Mouse (Mus musculus) intestine, embryonic 15.5 days (tissue): Measurements from ENCODE around the gene P2rx3. TPM values are rescaled to one million over a fixed set of nuclear protein-coding genes. Genes with fewer than 3 reads are reported as not detected.

Experiments
- ATAC-seq: fragments of 200-750 bp; cut with Nextera tagmentation; 2 replicates; pipeline ENCODE4 v1.8.0; 2017; ENCODE audit warnings: moderate TSS enrichment, moderate library complexity
- H3K27ac ChIP-seq: fragments of 300-500 bp; sonication (generic); 2 replicates; pipeline ENCODE4 v1.5.1; 2015; ENCODE audit warnings: mild to moderate bottlenecking, inconsistent platforms
- H3K27me3 ChIP-seq: fragments of 300-500 bp; sonication (generic); replicated peaks from 2 replicates; pipeline ENCODE4 v1.6.1; 2015; ENCODE audit warnings: inconsistent platforms
- H3K36me3 ChIP-seq: fragments of 300-500 bp; sonication (generic); 2 replicates; pipeline ENCODE4 v1.6.1; 2015; ENCODE audit warnings: inconsistent platforms
- H3K4me1 ChIP-seq: fragments of 300-500 bp; sonication (generic); replicated peaks from 2 replicates; pipeline ENCODE4 v1.6.1; 2015; ENCODE audit warnings: inconsistent platforms
- H3K4me2 ChIP-seq: fragments of 300-500 bp; sonication (generic); replicated peaks from 2 replicates; pipeline ENCODE4 v1.6.1; 2015; ENCODE audit warnings: mild to moderate bottlenecking, inconsistent platforms
- H3K4me3 ChIP-seq: fragments of 300-500 bp; sonication (generic); replicated peaks from 2 replicates; pipeline ENCODE4 v1.5.1; 2015; ENCODE audit warnings: inconsistent platforms
- H3K9ac ChIP-seq: fragments of 300-500 bp; sonication (generic); 2 replicates; pipeline ENCODE4 v1.6.1; 2015; ENCODE audit warnings: inconsistent platforms
- H3K9me3 ChIP-seq: fragments of 300-500 bp; sonication (generic); 2 replicates; pipeline ENCODE4 v1.6.1; 2016; ENCODE audit warnings: inconsistent platforms
- WGBS: fragments of 180-500 bp; shearing (Covaris S2); methylation state at CpG from one replicate; pipeline ENCODE4 v1.1.7; 2015; 5-methylcytosine and 5-hydroxymethylcytosine counted together
- polyA plus RNA-seq: library from polyadenylated mRNA; unstranded; fragments of >200 nt; fragmentation: Nextera tagmentation; extraction: Ambion mirVana; gene quantifications from 2 replicates; pipeline ENCODE4 v1.2.1, GENCODE M21; 2015

P2rx3 gene
- polyA plus RNA-seq, 1 experiment from 2014 or later, result 1.0 TPM

DNA sequence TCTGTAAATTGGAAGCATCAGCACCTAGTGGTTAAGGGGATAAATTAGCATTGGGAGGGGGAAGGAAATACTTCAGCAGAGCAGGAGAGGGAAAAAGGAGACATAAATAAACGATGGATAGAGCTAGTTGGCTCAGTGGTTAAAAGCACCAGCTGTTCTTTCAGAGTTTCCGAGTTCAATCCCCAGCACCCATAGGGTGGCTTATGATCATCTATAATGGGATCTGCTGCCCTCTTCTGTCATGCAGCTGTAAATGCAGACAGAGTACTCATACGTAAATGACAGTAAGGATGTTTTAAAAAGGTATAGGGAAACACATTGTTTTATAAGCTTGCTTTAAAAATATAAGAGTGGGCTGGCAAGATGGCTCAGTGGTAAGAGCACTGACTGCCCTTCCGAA is 29.5 kb downstream of the P2rx3 start:
- Histone ChIP-seq H3K36me3 (no peaks in the 10 kb centered on the region), H3K9me3 (no peaks in the 10 kb centered on the region), H3K4me1 (peaks cover 18% of the 10 kb centered on the region), H3K4me3 (no peak overlapping the region), H3K9ac (no peak overlapping the region), H3K4me2 (no peak overlapping the region), H3K27ac (no peak overlapping the region), H3K27me3 (no peaks in the 10 kb centered on the region)
- no peak for ATAC-seq
- 24% methylated on average over 4 of the region's 4 CpGs for WGBS

DNA sequence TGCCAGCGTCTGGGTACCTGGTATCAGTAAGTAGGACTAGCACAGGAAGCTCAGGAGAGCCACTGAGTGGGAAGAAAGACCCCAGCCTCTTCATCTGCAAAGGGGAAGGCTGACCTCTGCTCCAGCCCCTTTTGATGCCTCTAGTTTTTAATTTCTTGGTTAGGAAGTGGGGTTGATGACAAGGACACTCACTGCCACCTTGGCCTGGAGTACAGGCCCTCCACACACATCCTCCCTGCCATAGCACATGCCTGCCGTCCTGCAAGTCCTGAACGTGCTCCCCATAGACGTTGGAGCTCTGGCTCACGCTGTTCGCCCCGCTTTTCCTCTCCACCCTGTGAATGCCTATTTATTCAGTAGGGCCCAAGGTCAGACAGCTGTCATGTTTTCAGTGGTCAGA is 30.7 kb downstream of the P2rx3 start:
- Histone ChIP-seq H3K4me3 (no peak overlapping the region), H3K27me3 (no peaks in the 10 kb centered on the region), H3K9ac (no peak overlapping the region), H3K9me3 (no peaks in the 10 kb centered on the region), H3K27ac (no peak overlapping the region), H3K4me2 (no peak overlapping the region), H3K36me3 (no peaks in the 10 kb centered on the region), H3K4me1 (peaks cover 11% of the 10 kb centered on the region; the same call in 1 of the 2 replicates)
- ATAC-seq, result no peak
- 86% methylated on average over 7 of the region's 7 CpGs for WGBS

DNA sequence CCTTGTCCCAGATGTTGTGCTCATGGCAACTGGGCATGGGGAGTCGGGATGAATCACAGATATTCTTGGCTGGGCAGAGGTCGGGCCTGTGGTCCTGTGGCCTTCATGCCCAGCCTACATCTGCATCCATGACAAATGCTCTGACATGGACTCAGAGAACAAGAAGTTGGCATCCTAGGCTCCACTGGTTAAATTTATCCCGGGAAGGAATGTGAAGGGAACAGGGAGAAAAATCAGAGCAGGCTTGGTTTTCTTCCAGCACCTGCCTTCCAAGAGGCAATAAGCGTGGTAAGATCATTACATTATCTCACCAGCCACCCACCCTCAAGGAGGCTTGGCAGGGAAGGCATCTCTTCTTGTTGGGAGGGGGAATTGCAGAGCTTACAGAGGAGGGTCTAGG is 32.9 kb downstream of the P2rx3 start:
- no peak overlapping the region for H3K4me3 ChIP-seq
- WGBS, result 83% methylated on average over 4 of the region's 4 CpGs
- H3K9me3 ChIP-seq, result no peaks in the 10 kb centered on the region
- no peak overlapping the region for H3K9ac ChIP-seq
- H3K27ac ChIP-seq, result no peak overlapping the region
- H3K4me2 ChIP-seq, result no peak overlapping the region
- no peaks in the 10 kb centered on the region for H3K27me3 ChIP-seq
- H3K36me3 ChIP-seq, result no peaks in the 10 kb centered on the region
- H3K4me1 ChIP-seq, result 0 out of 2 replicates have a peak, but pooled peaks cover 2% of the 10 kb centered on the region
- no peak for ATAC-seq

DNA sequence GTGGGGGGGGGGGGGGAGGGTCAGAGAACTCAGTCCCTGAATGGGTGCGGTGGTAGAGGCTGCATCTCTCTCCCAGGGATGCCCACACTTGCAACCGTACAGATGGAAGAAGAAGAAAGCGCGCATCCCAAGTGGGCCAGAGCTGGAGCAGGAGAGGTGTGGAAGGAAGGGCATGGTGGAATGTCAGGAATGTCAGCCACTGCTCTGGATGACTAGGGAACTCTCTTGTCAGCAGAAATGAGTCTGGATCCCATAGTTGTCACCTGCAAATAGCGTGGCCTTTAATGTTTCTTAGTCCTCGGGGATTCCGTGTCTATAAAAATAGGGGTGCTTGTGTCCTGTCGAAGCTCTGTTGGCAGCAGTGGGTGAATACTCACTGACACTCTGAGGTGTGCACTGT is 34.7 kb downstream of the P2rx3 start:
- Histone ChIP-seq H3K4me3 (no peak overlapping the region), H3K4me1 (no peaks in the 10 kb centered on the region), H3K9me3 (no peaks in the 10 kb centered on the region), H3K4me2 (no peak overlapping the region), H3K27me3 (no peaks in the 10 kb centered on the region), H3K9ac (no peak overlapping the region), H3K36me3 (no peaks in the 10 kb centered on the region), H3K27ac (no peak overlapping the region)
- no peak for ATAC-seq
- WGBS, result 62% methylated on average over 8 of the region's 8 CpGs

DNA sequence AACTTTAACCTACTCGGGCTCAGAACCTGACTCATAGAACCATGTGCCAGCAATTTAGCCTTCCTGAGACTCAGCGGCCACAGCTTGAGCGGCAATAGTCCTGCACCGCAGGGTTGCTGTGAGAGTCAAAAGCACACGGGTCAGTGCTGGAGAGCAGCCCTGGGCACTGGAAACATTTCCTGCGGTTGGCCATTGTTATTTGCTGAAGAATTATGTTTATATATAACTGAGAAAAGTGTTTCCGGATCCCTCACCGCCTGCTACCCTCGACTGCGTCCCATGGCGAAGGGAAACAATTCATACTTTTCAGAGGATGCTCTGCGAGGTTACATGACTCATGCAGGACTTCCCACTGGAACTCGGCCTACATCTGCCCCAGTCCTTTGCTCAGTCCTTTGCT is 35.8 kb downstream of the P2rx3 start:
- H3K27ac ChIP-seq, result no peak overlapping the region
- H3K27me3 ChIP-seq, result no peaks in the 10 kb centered on the region
- no peak overlapping the region for H3K4me2 ChIP-seq
- H3K4me3 ChIP-seq, result no peak overlapping the region
- WGBS, result 57% methylated on average over 13 of the region's 13 CpGs
- no peak overlapping the region for H3K9ac ChIP-seq
- ATAC-seq, result no peak
- H3K4me1 ChIP-seq, result no peaks in the 10 kb centered on the region
- H3K9me3 ChIP-seq, result no peaks in the 10 kb centered on the region
- no peaks in the 10 kb centered on the region for H3K36me3 ChIP-seq

DNA sequence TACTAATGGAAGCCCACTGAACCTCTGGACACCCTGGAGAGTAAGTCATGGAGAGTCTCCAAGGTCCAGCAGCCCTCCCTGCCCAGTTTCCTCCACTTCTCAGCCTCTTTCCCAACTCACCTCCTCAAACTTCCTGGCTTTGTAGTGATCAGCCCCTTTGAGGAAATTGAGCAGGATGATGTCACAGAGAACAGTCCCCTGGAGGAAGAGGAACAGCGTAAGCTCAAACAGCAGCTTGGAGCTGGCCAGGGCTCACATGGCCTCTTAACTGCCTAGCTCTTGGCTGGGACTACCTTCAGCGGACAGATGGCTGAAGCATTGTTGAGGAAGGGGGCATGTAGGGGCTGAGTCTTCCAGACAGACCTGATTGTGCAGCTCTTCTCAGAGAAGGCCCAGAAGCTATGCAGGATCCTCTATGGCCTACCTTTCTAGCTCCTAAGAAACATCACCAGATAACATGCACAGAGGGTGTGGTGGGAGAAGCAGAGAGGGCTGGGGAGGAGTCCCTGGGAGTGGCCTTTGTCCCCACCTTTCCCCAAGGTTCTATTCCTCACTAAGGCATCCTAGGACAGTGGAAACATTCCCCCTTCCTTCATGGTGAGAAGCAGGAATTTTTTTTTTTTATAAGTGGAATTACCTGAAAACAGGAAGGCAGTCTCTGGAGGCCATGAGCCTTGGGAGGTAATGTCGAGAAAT is 37.6 kb downstream of the P2rx3 start:
- Histone ChIP-seq H3K27me3 (no peaks in the 10 kb centered on the region), H3K4me2 (no peak overlapping the region), H3K4me3 (no peak overlapping the region), H3K27ac (no peak overlapping the region), H3K9ac (no peak overlapping the region), H3K36me3 (no peaks in the 10 kb centered on the region), H3K4me1 (no peaks in the 10 kb centered on the region), H3K9me3 (no peaks in the 10 kb centered on the region)
- WGBS, result 65% methylated on average over 3 of the region's 3 CpGs
- ATAC-seq, result peak; percentile 48; the same call in 1 of the 2 replicates

DNA sequence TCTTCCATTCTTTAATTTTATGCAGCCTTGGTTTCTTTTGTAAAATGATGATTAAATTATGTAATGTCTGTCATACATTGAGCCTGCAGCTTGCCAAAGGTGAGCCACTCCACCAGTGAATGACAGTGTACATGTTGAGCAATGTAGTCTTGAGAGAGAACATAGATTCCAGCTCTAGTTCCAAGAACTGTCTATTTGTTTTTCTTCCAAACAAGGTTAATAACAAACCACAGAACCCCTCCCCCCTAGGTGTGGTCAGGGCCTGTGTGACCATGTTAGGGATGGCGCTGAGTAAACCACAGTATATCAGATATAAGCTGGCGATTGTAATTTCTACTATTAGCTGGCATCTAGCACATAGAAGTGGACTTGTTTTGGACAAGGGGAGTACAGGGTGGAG is 40.9 kb downstream of the P2rx3 start:
- H3K4me2 ChIP-seq, result no peak overlapping the region
- H3K9me3 ChIP-seq, result no peaks in the 10 kb centered on the region
- H3K9ac ChIP-seq, result no peak overlapping the region
- WGBS, result 76% methylated on average over 2 of the region's 2 CpGs
- no peak for ATAC-seq
- H3K36me3 ChIP-seq, result no peaks in the 10 kb centered on the region
- H3K4me3 ChIP-seq, result no peak overlapping the region
- no peak overlapping the region for H3K27ac ChIP-seq
- no peaks in the 10 kb centered on the region for H3K27me3 ChIP-seq
- H3K4me1 ChIP-seq, result no peaks in the 10 kb centered on the region

DNA sequence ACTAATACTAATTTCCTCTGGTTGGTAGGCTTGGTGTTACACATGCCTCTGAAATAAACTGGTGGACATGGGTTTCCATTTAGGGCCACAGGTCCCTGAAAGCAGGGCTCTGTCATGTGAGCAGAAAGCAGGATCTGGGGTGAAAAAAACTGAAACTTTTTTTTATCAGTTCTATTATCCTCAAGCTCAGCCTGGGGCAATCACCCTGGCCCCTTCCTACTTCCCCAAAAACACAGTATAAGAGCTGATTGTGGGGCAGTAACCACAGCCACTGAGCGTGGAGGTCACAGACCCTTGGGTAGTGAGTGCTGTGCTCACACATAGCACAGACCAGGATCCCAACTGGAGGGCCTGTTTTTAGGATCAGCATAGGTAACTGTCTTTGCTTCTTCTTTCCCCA is 49.3 kb downstream of the P2rx3 start, which contains the start of gene Prg3:
Gene Prg3, plus strand, starts transcription at position 286 of the 400 bp plus-strand sequence.
- no peak for ATAC-seq
- Histone ChIP-seq H3K9ac (no peak within 1 kb of the TSS), H3K4me2 (no peak within 1 kb of the TSS), H3K4me1 (no peaks in the 10 kb centered on the region), H3K36me3 (no peaks in the 10 kb centered on the region), H3K9me3 (no peaks in the 10 kb centered on the region), H3K27me3 (no peaks in the 10 kb centered on the region), H3K4me3 (no peak within 1 kb of the TSS), H3K27ac (no peak within 1 kb of the TSS)
- 86% methylated on average over 1 of the region's 1 CpGs for WGBS

DNA sequence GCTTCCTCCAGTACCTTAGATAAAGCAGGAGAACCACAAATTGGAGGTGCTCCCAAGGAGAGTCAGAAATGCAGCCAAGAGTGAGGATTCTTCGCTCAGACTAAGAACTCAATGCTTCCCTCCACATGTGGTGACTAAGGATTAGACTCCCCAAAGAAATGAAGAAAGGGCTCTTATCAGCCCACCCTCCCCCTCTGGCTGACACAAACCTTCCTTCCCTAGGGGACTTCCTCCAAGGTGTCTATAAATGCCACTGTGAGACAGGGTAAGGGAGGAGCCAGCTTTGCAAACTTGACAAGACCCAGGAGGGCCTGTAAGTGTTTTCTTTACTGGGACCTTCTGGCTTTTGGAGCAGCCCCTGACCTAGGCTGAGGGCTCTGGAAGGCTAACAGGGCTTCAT is 57.1 kb downstream of the P2rx3 start, which contains the start of gene Prg2:
Gene Prg2, plus strand, starts transcription at position 274 of the 400 bp plus-strand sequence.
- H3K4me1 ChIP-seq, result no peaks in the 10 kb centered on the region
- no peak within 1 kb of the TSS for H3K4me2 ChIP-seq
- H3K36me3 ChIP-seq, result no peaks in the 10 kb centered on the region
- H3K9me3 ChIP-seq, result no peaks in the 10 kb centered on the region
- no peak within 1 kb of the TSS for H3K27ac ChIP-seq
- no peak within 1 kb of the TSS for H3K9ac ChIP-seq
- ATAC-seq, result no peak
- no peaks in the 10 kb centered on the region for H3K27me3 ChIP-seq
- no peak within 1 kb of the TSS for H3K4me3 ChIP-seq
- 50% methylated on average over 1 of the region's 1 CpGs for WGBS

DNA sequence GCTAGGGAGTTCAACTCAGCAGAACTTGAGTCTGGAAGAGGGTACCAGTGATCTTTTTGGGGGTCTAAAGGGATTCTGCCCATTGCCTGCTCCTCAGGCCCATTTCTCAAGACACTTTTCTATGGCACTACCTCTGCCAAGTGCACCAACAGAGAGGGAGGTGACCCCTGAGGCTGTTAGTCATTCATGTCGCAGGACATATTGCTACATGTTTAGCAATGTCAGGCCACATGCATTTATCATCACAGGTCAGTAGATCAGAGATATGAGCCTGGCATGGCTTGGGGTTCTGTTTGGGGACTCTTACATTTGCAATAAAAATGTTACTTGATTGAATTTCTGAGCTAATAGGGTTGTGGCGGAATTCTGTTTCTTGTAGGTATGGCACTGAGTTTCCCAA is 61.7 kb downstream of the P2rx3 start:
- Histone ChIP-seq H3K4me1 (no peaks in the 10 kb centered on the region), H3K4me3 (no peak overlapping the region), H3K27ac (no peak overlapping the region), H3K4me2 (no peak overlapping the region), H3K9me3 (no peaks in the 10 kb centered on the region), H3K36me3 (no peaks in the 10 kb centered on the region), H3K27me3 (no peaks in the 10 kb centered on the region), H3K9ac (no peak overlapping the region)
- WGBS, result 84% methylated on average over 2 of the region's 2 CpGs
- no peak for ATAC-seq

DNA sequence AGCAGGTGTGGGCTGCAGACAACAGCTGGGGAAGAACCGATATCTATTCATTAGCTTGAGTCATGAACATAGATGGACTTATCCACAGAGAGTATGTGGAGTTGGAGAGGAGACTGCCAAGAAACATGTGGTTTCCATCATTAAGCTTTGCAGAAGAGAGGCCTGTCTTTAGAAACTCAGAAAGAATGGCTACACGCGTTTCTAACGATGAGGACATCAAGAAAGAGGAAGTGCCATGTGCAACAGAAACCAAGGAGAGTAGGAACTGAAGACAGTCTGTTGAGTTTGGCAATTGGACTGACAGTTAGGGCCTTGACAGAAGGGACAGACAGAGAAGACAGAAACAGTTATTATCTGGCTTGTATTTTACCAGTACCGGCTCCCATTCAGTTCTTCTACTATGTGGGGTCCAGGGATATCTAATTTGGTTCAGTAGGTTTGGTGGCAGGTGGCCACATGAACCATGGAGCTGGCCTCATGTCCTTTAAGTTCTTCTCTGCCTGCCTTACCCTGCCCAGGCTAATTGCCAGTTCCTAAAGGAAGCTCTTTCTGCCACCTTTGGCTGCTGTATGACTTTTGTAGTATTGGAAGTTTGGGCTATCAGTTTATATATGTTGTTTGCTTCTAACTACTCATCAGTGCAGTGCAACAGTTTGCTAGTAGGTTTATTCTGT is 69.8 kb downstream of the P2rx3 start:
- no peak overlapping the region for H3K4me3 ChIP-seq
- no peaks in the 10 kb centered on the region for H3K4me1 ChIP-seq
- ATAC-seq, result no peak
- no peak overlapping the region for H3K9ac ChIP-seq
- 83% methylated on average over 5 of the region's 5 CpGs for WGBS
- no peaks in the 10 kb centered on the region for H3K9me3 ChIP-seq
- H3K27me3 ChIP-seq, result no peaks in the 10 kb centered on the region
- H3K27ac ChIP-seq, result no peak overlapping the region
- H3K4me2 ChIP-seq, result no peak overlapping the region
- no peaks in the 10 kb centered on the region for H3K36me3 ChIP-seq

DNA sequence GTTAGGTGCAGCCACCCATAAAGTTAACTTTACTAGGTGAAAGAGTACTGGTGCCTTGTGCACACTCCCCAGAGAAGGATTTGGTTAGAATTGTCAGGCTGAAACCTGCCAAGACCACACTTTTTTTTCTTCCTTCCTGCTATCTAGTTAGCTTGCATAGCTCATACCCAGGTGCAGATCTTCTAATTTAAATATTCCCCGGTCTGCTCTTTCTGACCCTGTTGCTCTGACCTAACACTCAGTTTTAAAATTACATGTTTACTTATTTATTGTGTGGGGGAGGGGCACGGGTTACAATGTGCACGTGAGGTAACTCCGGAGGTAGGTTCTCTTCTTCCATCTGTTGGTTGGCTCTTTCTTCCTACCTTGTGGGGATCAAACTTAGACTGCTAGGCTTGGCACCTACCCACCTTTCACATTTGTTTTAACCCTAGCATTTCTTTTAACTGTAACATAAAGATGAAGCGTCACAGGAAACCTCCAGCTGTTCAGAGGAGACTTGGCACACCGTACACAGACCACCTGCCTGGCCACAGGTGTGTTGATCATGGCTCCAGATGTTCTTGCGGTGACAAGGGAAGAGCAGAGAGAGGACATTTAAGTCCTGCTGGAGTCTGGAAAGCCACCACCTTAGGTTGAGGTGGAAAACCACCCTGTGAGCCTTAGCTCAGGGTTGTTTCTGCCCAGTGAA is 73.0 kb downstream of the P2rx3 start:
- 87% methylated on average over 7 of the region's 7 CpGs for WGBS
- Histone ChIP-seq H3K9me3 (no peaks in the 10 kb centered on the region), H3K4me2 (no peak overlapping the region), H3K4me3 (no peak overlapping the region), H3K27ac (no peak overlapping the region), H3K36me3 (no peaks in the 10 kb centered on the region), H3K9ac (no peak overlapping the region), H3K27me3 (no peaks in the 10 kb centered on the region), H3K4me1 (no peaks in the 10 kb centered on the region)
- no peak for ATAC-seq
